Mouse (Mus musculus) ES-E14 (cell line): ENCODE results near the gene Ccpg1. TPM values are rescaled to one million over a fixed set of nuclear protein-coding genes. Genes with fewer than 3 reads are reported as not detected.

Source experiments
- DNase-seq: peaks from one replicate; pipeline ENCODE4 v3.0.0-alpha.2; 2013; ENCODE audit warnings: low read depth, low spot score
- H3K27ac ChIP-seq: 2 replicates; pipeline ENCODE4 v1.5.1; 2012; ENCODE audit warnings: low read depth, mild to moderate bottlenecking, low read length, moderate library complexity, mixed read lengths; ENCODE audit not compliant: poor library complexity, insufficient read depth, severe bottlenecking
- H3K36me3 ChIP-seq: 2 replicates; pipeline ENCODE4 v1.6.1; 2012; ENCODE audit warnings: mild to moderate bottlenecking, low read length, moderate library complexity, mixed read lengths; ENCODE audit not compliant: control insufficient read depth, poor library complexity, insufficient read depth, severe bottlenecking
- H3K4me1 ChIP-seq, 2 experiments: fragments of 150-350 bp in 1 of 2; sonication (generic) in 1 of 2; 2 replicates each; pipeline ENCODE4 v1.6.1; 2012; ENCODE audit warnings: low read length in 2 of 2, mild to moderate bottlenecking in 1 of 2, mixed read lengths in 1 of 2; ENCODE audit not compliant: control insufficient read depth in 2 of 2, insufficient read depth in 2 of 2, poor library complexity in 1 of 2
- H3K4me3 ChIP-seq, 2 experiments: fragments of 150-350 bp in 1 of 2; sonication (generic) in 1 of 2; 2 replicates each; pipeline ENCODE4 v1.5.1; 2012; ENCODE audit warnings: low read length in 2 of 2, low read depth in 1 of 2, mild to moderate bottlenecking in 1 of 2, mixed read lengths in 1 of 2; ENCODE audit not compliant: insufficient read depth in 1 of 2, poor library complexity in 1 of 2, severe bottlenecking in 1 of 2
- H3K9ac ChIP-seq: 2 replicates; pipeline ENCODE4 v1.6.1; 2012; ENCODE audit warnings: low read depth, mild to moderate bottlenecking, low read length, mixed read lengths; ENCODE audit not compliant: poor library complexity, insufficient read depth, severe bottlenecking
- H3K9me3 ChIP-seq: fragments of 150-350 bp; sonication (generic); 2 replicates; pipeline ENCODE4 v1.6.1; 2012; ENCODE audit warnings: low read depth, mild to moderate bottlenecking, low read length; ENCODE audit not compliant: control insufficient read depth, insufficient read depth
- CHD2 ChIP-seq: IDR thresholded peaks from 2 replicates; pipeline ENCODE4 v1.6.1; 2014; ENCODE audit warnings: mild to moderate bottlenecking, low read depth, low read length, inconsistent platforms
- HCFC1 ChIP-seq: IDR thresholded peaks from 2 replicates; pipeline ENCODE4 v1.6.1; 2012; ENCODE audit warnings: low read length, inconsistent platforms, borderline replicate concordance; ENCODE audit not compliant: insufficient read depth
- MAFK ChIP-seq: IDR thresholded peaks from 2 replicates; pipeline ENCODE4 v1.6.1; 2014; ENCODE audit warnings: mild to moderate bottlenecking, low read depth, low read length, inconsistent platforms; ENCODE audit not compliant: insufficient read depth
- ZC3H11A ChIP-seq: IDR thresholded peaks from 2 replicates; pipeline ENCODE4 v1.6.1; 2012; ENCODE audit warnings: low read depth, mild to moderate bottlenecking, inconsistent platforms, low read length, borderline replicate concordance
- ZNF384 ChIP-seq: IDR thresholded peaks from 2 replicates; pipeline ENCODE4 v1.6.1; 2012; ENCODE audit warnings: low read depth, low read length, inconsistent platforms
- in situ Hi-C, 2 experiments: fragments of 600-800 bp; cut with MboI; formaldehyde crosslinking; loops; one replicate each; pipeline ENCODE4 v1.15.1; 2025; ENCODE audit warnings: low sequenced_read_pairs in 2 of 2, inconsistent platforms in 1 of 2; ENCODE audit not compliant: unreplicated experiment in 2 of 2
- total RNA-seq: library from RNA; depleted of rRNA; stranded (reverse); fragments of 300-350 nt; gene quantifications from 2 replicates; pipeline ENCODE4 v1.2.3, GENCODE M21; 2012

Ccpg1 gene
- total RNA-seq, 1 experiment = 31.3 TPM

- in situ Hi-C loops = no loop called here
Observed at GRCm38 (mm10) chr9:73039222-73039945, 54.2 kb downstream of the Ccpg1 start.

GRCm38 (mm10) chr9:73040080-73040479, 54.9 kb downstream of the Ccpg1 start, which contains the start of gene Pigb:
Pigb (minus strand) TSS chr9:73040378.
- Histone ChIP-seq H3K4me3 (peak within 1 kb of the TSS; percentile 72 to 88), H3K9ac (peak within 1 kb of the TSS; percentile 92), H3K9me3 (no peaks in the 10 kb centered on the region), H3K27ac (peak within 1 kb of the TSS; percentile 51; the same call in 1 of the 2 replicates), H3K4me1 (no peaks in the 10 kb centered on the region; a peak in 1 of 4 replicates), H3K36me3 (peaks cover 5% of the 10 kb centered on the region; the same call in 1 of the 2 replicates)
- TF ChIP-seq HCFC1 = no peak
- TF ChIP-seq ZNF384 = no peak
- TF ChIP-seq ZC3H11A = no peak
- DNase-seq = no peak
- in situ Hi-C loops = no loop called here

More at GRCm38 (mm10) chr9:73039222-73039945, 54.2 kb downstream of the Ccpg1 start:
- peak overlapping the region; percentile 92 for H3K9ac ChIP-seq
- no peaks in the 10 kb centered on the region for H3K9me3 ChIP-seq
- no peaks in the 10 kb centered on the region; a peak in 1 of 4 replicates for H3K4me1 ChIP-seq
- H3K4me3 ChIP-seq = peak overlapping the region; percentile 72 to 88
- peak overlapping the region; percentile 51; the same call in 1 of the 2 replicates for H3K27ac ChIP-seq
- H3K36me3 ChIP-seq = peaks cover 5% of the 10 kb centered on the region; the same call in 1 of the 2 replicates
- TF ChIP-seq MAFK (peak; percentile 12; the same call in 1 of the 2 replicates), HCFC1 (no peak), ZC3H11A (no peak)
- DNase-seq = peak; percentile 77

- in situ Hi-C loops = loop anchor here in 1 of 2 experiments (5.0 kb wide), 1 partner anchor 38 kb away; no protein-coding TSS in a partner anchor
- TF ChIP-seq MAFK (no peak), HCFC1 (no peak), ZC3H11A (peak; percentile 76; the same call in 1 of the 2 replicates), CHD2 (no peak), ZNF384 (no peak)
- no peak within 1 kb of the TSS for H3K27ac ChIP-seq
Observed at GRCm38 (mm10) chr9:73044146-73045079, 59.2 kb downstream of the Ccpg1 start, which contains the start of gene Rab27a. Rab27a (plus strand) TSS chr9:73044854.

GRCm38 (mm10) chr9:73045204-73045603, 60.0 kb downstream of the Ccpg1 start:
- Histone ChIP-seq H3K9me3 (no peaks in the 10 kb centered on the region), H3K27ac (no peak overlapping the region), H3K9ac (peak overlapping the region; percentile 43; the same call in 1 of the 2 replicates), H3K4me3 (peak overlapping the region; percentile 61 to 86), H3K36me3 (no peaks in the 10 kb centered on the region), H3K4me1 (no peaks in the 10 kb centered on the region; a peak in 2 of 4 replicates)
- in situ Hi-C loops = loop anchor here in 1 of 2 experiments (5.0 kb wide), 1 partner anchor 37 kb away; no protein-coding TSS in a partner anchor
- no peak for TF ChIP-seq HCFC1
- no peak for TF ChIP-seq ZNF384
- no peak for TF ChIP-seq ZC3H11A
- no peak for TF ChIP-seq CHD2
- TF ChIP-seq MAFK = no peak
- no peak for DNase-seq

More at GRCm38 (mm10) chr9:73044146-73045079, 59.2 kb downstream of the Ccpg1 start, which contains the start of gene Rab27a:
- Histone ChIP-seq H3K4me1 (no peaks in the 10 kb centered on the region; a peak in 1 of 4 replicates), H3K9me3 (no peaks in the 10 kb centered on the region), H3K9ac (peak within 1 kb of the TSS; percentile 43), H3K4me3 (peak within 1 kb of the TSS; percentile 61 to 86), H3K36me3 (no peaks in the 10 kb centered on the region)
- peak; percentile 86 for DNase-seq
